Mouse (Mus musculus) embryonic facial prominence, embryonic 13.5 days (tissue): ENCODE measurements around the gene Relch. TPM values are rescaled to one million over a fixed set of nuclear protein-coding genes. Genes with fewer than 3 reads are reported as not detected.

Experiments
- ATAC-seq: fragments of 200-750 bp; cut with Nextera tagmentation; 2 replicates; pipeline ENCODE4 v1.8.0; 2017; ENCODE audit warnings: low read depth; ENCODE audit not compliant: insufficient number of reproducible peaks, insufficient read depth, low FRiP score, low TSS enrichment
- H3K27ac ChIP-seq: fragments of 300-500 bp; sonication (generic); 2 replicates; pipeline ENCODE4 v1.5.1; 2015; ENCODE audit warnings: moderate library complexity, mild to moderate bottlenecking, inconsistent platforms
- H3K27me3 ChIP-seq: fragments of 300-500 bp; sonication (generic); 2 replicates; pipeline ENCODE4 v1.6.1; 2015; ENCODE audit warnings: mild to moderate bottlenecking, inconsistent platforms
- H3K36me3 ChIP-seq: fragments of 300-500 bp; sonication (generic); 2 replicates; pipeline ENCODE4 v1.6.1; 2015; ENCODE audit warnings: mild to moderate bottlenecking, inconsistent platforms
- H3K4me1 ChIP-seq: fragments of 300-500 bp; sonication (generic); 2 replicates; pipeline ENCODE4 v1.6.1; 2015; ENCODE audit warnings: inconsistent platforms
- H3K4me2 ChIP-seq: fragments of 300-500 bp; sonication (generic); 2 replicates; pipeline ENCODE4 v1.6.1; 2015; ENCODE audit warnings: moderate library complexity, mild to moderate bottlenecking, inconsistent platforms
- H3K4me3 ChIP-seq: fragments of 300-500 bp; sonication (generic); 2 replicates; pipeline ENCODE4 v1.5.1; 2015; ENCODE audit warnings: mild to moderate bottlenecking, inconsistent platforms
- H3K9ac ChIP-seq: fragments of 300-500 bp; sonication (generic); 2 replicates; pipeline ENCODE4 v1.6.1; 2015; ENCODE audit warnings: mild to moderate bottlenecking, inconsistent platforms
- H3K9me3 ChIP-seq: fragments of 300-500 bp; sonication (generic); 2 replicates; pipeline ENCODE4 v1.6.1; 2016; ENCODE audit warnings: inconsistent platforms
- WGBS: fragments of 180-500 bp; shearing (Covaris S2); methylation state at CpG from one replicate; pipeline ENCODE4 v1.1.7; 2015; ENCODE audit warnings: mixed read lengths; 5-methylcytosine and 5-hydroxymethylcytosine counted together
- polyA plus RNA-seq: library from polyadenylated mRNA; unstranded; fragments of >200 nt; fragmentation: Nextera tagmentation; extraction: Ambion mirVana; gene quantifications from 2 replicates; pipeline ENCODE4 v1.2.1, GENCODE M21; 2015

The Relch gene
- polyA plus RNA-seq, 1 experiment from 2014 or later = 30.1 TPM

- H3K36me3 ChIP-seq = no peaks in the 10 kb centered on the region
- ATAC-seq = peak; percentile 63
- WGBS = 3% methylated on average over 77 of the region's 77 CpGs
- H3K4me2 ChIP-seq = peak within 1 kb of the TSS; percentile 99
- H3K27ac ChIP-seq = no peak within 1 kb of the TSS
- H3K9me3 ChIP-seq = no peaks in the 10 kb centered on the region
- H3K27me3 ChIP-seq = peaks cover 53% of the 10 kb centered on the region
- peaks cover 14% of the 10 kb centered on the region for H3K4me1 ChIP-seq
- peak within 1 kb of the TSS; percentile 60 for H3K4me3 ChIP-seq
- peak within 1 kb of the TSS; percentile 69 for H3K9ac ChIP-seq
These were observed 117.0 kb downstream of the Relch start, which contains the start of gene Tnfrsf11a for GRCm38 (mm10) chr1:105780457-105781364. Tnfrsf11a (plus strand) TSS chr1:105780718.

DNA sequence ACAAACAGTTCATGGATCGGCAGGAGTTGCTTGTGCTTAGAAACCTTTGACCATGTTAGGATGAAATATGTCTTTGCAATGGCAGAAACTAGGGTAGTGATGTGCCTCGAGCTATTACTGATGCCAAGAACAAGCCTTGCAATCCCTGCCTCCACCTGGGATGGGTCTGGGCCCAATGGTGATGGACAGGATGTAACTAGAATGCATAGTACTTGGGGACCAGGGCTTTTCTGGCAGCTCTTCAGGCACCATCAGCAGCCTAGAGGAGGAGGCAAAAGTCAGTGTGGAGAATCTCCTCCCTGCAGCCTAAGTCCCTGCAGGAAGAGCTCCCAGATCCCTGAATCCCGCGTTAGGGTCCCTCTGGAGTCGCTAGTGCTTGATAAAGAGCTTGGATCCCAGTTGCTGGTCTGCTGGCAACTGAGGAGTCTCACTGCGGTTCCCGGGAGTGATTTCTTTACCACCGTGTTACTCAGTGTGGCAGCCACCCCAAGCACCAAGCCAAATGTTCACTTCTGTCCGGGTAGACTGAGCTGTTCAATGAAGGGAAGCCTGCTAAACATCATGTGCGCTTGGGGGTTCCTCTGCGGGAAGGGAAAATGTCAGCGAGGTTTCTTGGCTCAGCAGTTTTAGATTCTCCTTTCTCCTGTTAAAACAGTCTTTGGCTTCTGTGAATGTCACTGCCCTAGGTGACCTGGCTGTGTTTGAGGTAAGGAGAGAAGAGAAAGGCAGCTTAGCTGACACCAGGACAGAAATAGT, 117.9 kb downstream of the Relch start:
- no peaks in the 10 kb centered on the region for H3K9me3 ChIP-seq
- peak overlapping the region; percentile 60 for H3K4me3 ChIP-seq
- no peaks in the 10 kb centered on the region for H3K36me3 ChIP-seq
- peaks cover 53% of the 10 kb centered on the region for H3K27me3 ChIP-seq
- H3K4me2 ChIP-seq = peak overlapping the region; percentile 99
- ATAC-seq = no peak
- peaks cover 14% of the 10 kb centered on the region for H3K4me1 ChIP-seq
- no peak overlapping the region for H3K9ac ChIP-seq
- WGBS = 46% methylated on average over 12 of the region's 12 CpGs
- no peak overlapping the region for H3K27ac ChIP-seq

GRCm38 (mm10) chr1:105784257-105785016, 120.8 kb downstream of the Relch start:
- no peak overlapping the region for H3K9ac ChIP-seq
- H3K27ac ChIP-seq = no peak overlapping the region
- H3K4me3 ChIP-seq = no peak overlapping the region
- H3K4me1 ChIP-seq = peaks cover 14% of the 10 kb centered on the region
- H3K9me3 ChIP-seq = no peaks in the 10 kb centered on the region
- peaks cover 38% of the 10 kb centered on the region for H3K27me3 ChIP-seq
- 79% methylated on average over 5 of the region's 5 CpGs for WGBS
- H3K4me2 ChIP-seq = no peak overlapping the region
- no peaks in the 10 kb centered on the region for H3K36me3 ChIP-seq
- ATAC-seq = no peak

DNA sequence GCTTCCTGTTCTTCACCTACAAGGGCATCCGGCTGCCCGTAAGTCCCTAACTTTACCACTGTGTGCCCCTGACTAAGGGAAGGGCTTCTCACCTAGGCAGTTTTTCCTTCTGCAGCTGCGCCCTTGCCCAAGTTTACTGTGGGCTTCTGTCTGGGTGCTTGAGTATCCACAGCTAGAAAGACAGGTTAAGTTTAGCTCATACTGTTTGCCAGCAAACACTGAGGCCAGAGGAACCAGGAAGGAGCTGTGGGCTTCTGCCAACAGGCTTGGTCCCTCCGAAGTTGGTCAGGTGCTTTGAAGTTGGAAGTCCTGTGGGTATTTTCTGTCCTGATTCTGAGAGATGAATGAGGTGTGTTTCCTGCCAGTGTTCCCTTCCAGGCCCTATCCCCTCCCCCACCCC, 121.5 kb downstream of the Relch start:
- H3K4me1 ChIP-seq = peaks cover 13% of the 10 kb centered on the region
- no peak for ATAC-seq
- H3K27me3 ChIP-seq = peaks cover 31% of the 10 kb centered on the region
- no peaks in the 10 kb centered on the region for H3K36me3 ChIP-seq
- H3K4me2 ChIP-seq = no peak overlapping the region
- 79% methylated on average over 4 of the region's 4 CpGs for WGBS
- no peak overlapping the region for H3K9ac ChIP-seq
- no peaks in the 10 kb centered on the region for H3K9me3 ChIP-seq
- no peak overlapping the region for H3K4me3 ChIP-seq
- no peak overlapping the region for H3K27ac ChIP-seq

DNA sequence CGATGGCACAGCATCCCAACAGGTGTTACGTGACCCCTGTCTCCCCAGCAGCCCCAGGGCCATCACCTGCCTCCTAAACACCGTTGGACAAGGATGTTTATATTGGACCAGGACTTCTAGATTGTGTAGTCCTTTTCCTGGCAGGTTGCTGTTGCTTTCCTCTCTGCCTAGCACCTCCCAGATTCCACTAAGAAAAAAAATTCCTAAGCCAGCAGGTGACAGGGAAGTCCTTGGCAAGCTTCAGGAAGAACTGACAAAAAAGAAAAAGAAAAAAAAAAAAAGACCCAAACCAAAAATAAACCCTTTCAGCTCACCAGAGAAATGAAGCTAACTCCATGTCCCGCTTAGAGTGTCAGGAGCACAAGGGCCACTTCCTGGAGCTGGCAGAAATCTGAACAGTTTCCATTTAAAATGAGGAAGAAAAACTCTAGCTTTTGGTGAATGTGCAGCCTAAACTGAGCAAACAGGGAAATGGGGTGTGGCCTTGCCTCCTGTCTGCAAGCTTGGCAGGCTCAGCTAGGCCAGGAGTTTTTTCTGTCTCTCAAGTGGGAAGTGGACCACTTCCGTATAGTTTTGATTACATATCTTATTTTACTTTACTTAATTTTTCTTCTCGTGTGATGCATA, 123.2 kb downstream of the Relch start:
- Histone ChIP-seq H3K4me3 (no peak overlapping the region), H3K9me3 (no peaks in the 10 kb centered on the region), H3K4me1 (no peaks in the 10 kb centered on the region), H3K9ac (no peak overlapping the region), H3K36me3 (no peaks in the 10 kb centered on the region), H3K27ac (no peak overlapping the region), H3K4me2 (no peak overlapping the region), H3K27me3 (peaks cover 14% of the 10 kb centered on the region)
- no peak for ATAC-seq
- 74% methylated on average over 6 of the region's 6 CpGs for WGBS

DNA sequence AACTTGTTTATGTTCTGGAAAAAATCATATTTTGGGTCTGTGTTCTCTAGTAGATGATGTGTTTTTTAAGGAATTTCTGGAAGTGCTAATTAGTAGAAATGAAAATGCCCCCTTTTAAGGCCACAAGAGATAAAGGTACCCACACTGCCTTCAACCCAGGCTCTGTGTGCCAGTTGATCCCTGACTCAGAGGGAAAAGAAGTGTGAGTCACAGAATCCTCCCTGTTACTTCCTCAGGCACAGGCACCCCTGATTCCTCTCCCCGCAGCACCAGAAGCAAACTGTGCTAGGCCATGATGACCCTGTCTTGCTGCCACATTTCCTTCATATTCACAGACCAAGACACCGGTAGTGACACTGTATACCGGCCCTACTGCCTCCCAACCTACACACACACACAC, 126.4 kb downstream of the Relch start:
- Histone ChIP-seq H3K4me3 (no peak overlapping the region), H3K9me3 (peaks cover under 1% of the 10 kb centered on the region; the same call in 1 of the 2 replicates), H3K27ac (no peak overlapping the region), H3K4me2 (no peak overlapping the region), H3K9ac (no peak overlapping the region), H3K4me1 (no peaks in the 10 kb centered on the region), H3K36me3 (no peaks in the 10 kb centered on the region), H3K27me3 (no peaks in the 10 kb centered on the region)
- no peak for ATAC-seq
- 86% methylated on average over 3 of the region's 3 CpGs for WGBS

DNA sequence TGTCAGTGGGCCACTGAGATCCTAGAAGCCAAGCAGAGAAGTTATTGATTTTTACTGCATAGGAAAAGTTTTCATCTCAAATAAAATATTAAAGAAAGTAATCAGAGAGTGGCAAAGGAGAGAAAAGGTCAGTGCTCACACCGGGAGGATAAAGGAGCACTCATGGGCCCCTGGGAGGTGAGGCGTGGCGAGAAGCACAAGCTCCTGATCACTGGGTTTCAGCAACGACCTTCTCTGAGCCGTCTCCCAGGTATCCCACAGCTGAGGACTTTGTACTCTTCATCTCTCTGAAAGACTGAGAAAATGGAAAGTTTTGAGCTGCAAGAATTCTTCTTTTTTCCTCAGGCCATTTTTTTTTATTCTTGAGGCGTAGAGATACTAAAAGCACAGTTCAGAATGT, 131.0 kb downstream of the Relch start:
- Histone ChIP-seq H3K4me3 (no peak overlapping the region), H3K9me3 (peaks cover 4% of the 10 kb centered on the region; the same call in 1 of the 2 replicates), H3K9ac (no peak overlapping the region), H3K4me1 (no peaks in the 10 kb centered on the region), H3K4me2 (no peak overlapping the region), H3K27me3 (no peaks in the 10 kb centered on the region), H3K36me3 (no peaks in the 10 kb centered on the region), H3K27ac (no peak overlapping the region)
- 84% methylated on average over 6 of the region's 6 CpGs for WGBS
- no peak for ATAC-seq

DNA sequence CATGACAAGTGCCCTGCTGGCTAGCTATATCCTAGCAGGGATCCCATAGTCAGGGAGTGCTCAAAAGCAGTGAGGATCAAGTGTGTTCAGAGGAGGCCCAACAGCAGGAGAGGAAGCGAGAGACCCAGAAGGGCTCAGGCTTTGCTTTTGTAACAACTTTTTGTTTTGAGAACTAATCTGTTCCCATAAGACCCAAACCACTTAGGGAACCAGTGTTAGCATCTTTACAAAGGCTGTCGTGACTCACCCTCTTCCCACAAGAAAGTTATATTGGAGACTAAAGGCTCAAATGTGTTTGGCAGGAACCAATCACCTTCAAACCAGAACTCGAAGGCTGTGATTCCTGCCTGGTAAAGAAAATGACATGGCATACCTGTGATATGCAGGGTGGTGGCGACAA, 132.0 kb downstream of the Relch start:
- H3K4me2 ChIP-seq = no peak overlapping the region
- H3K36me3 ChIP-seq = no peaks in the 10 kb centered on the region
- WGBS = 83% methylated on average over 4 of the region's 4 CpGs
- H3K27me3 ChIP-seq = no peaks in the 10 kb centered on the region
- no peak overlapping the region for H3K9ac ChIP-seq
- H3K4me3 ChIP-seq = no peak overlapping the region
- H3K27ac ChIP-seq = no peak overlapping the region
- H3K4me1 ChIP-seq = no peaks in the 10 kb centered on the region
- ATAC-seq = no peak
- H3K9me3 ChIP-seq = peaks cover 4% of the 10 kb centered on the region; the same call in 1 of the 2 replicates

- no peak for ATAC-seq
- no peaks in the 10 kb centered on the region for H3K4me1 ChIP-seq
- no peak overlapping the region for H3K4me3 ChIP-seq
- H3K36me3 ChIP-seq = no peaks in the 10 kb centered on the region
- H3K27ac ChIP-seq = no peak overlapping the region
- H3K9ac ChIP-seq = no peak overlapping the region
- no peaks in the 10 kb centered on the region for H3K9me3 ChIP-seq
- no peak overlapping the region for H3K4me2 ChIP-seq
- H3K27me3 ChIP-seq = no peaks in the 10 kb centered on the region
- WGBS = 90% methylated on average over 6 of the region's 6 CpGs
These were observed 136.9 kb downstream of the Relch start for GRCm38 (mm10) chr1:105800570-105800969.

DNA sequence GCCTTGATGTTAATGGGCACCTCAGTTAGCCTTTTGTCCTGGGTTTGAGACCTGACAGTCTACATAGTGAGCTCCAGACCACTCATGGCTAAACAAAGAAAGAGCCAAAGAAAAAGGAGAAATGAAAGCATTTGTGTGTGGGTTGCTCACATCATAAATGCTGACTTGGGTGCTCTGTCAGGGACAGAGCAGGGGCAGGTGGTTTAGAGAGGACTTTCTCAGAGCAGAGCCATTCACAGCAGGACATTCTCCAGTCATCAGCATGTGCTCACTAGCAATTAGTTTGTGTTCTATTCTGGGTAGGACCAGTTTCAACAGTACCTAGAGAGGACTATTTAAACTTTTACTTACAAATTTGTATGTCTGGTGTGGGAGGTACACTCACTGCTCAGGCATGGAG, 137.6 kb downstream of the Relch start:
- Histone ChIP-seq H3K4me3 (no peak overlapping the region), H3K9ac (no peak overlapping the region), H3K36me3 (no peaks in the 10 kb centered on the region), H3K9me3 (no peaks in the 10 kb centered on the region), H3K4me1 (no peaks in the 10 kb centered on the region), H3K27me3 (no peaks in the 10 kb centered on the region), H3K27ac (no peak overlapping the region), H3K4me2 (no peak overlapping the region)
- ATAC-seq = no peak

GRCm38 (mm10) chr1:105802941-105803340, 139.3 kb downstream of the Relch start:
- no peak overlapping the region for H3K4me2 ChIP-seq
- WGBS = 58% methylated on average over 6 of the region's 6 CpGs
- H3K9me3 ChIP-seq = no peaks in the 10 kb centered on the region
- ATAC-seq = no peak
- no peak overlapping the region for H3K4me3 ChIP-seq
- H3K27ac ChIP-seq = no peak overlapping the region
- H3K4me1 ChIP-seq = no peaks in the 10 kb centered on the region
- no peak overlapping the region for H3K9ac ChIP-seq
- no peaks in the 10 kb centered on the region for H3K27me3 ChIP-seq
- no peaks in the 10 kb centered on the region for H3K36me3 ChIP-seq
